Mouse (Mus musculus): Measurements from ENCODE around the gene Lrrfip2. TPM values are rescaled to one million over a fixed set of nuclear protein-coding genes. Genes with fewer than 3 reads are reported as not detected.

Gene Lrrfip2
- polyA plus RNA-seq, 1 experiment from 2014 or later, result 51.3 TPM

DNA sequence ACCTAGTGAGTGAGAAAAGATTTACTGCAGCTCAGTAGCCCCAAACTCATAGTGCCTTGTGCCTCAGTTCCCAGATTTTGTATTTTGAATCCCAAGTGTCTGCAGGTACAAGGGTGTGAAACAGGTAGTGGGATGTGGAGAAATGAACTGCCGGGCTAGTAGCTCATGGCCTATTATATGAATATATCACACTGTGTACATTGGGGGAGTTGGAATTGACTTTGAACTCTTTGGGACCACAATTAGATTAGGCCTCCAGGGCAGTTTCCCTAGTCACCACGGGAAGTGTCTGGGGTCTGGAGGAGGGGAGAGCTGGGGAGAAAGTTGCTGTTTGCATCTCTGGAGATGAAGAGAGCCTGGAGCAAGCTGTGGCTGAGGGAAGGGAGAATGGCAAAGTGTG is 31.0 kb downstream of the Lrrfip2 start:
- Histone ChIP-seq H3K27ac (no peak overlapping the region), H3K4me1 (no peaks in the 10 kb centered on the region), H3K27me3 (replicated peaks) (no peaks in the 10 kb centered on the region), H3K9me3 (no peaks in the 10 kb centered on the region), H3K4me2 (no peak overlapping the region), H3K36me3 (replicated peaks) (no peaks in the 10 kb centered on the region), H3K4me3 (no peak overlapping the region), H3K9ac (no peak overlapping the region)
- 74% methylated on average over 2 of the region's 2 CpGs for WGBS
- ATAC-seq (replicated peaks), result no peak

DNA sequence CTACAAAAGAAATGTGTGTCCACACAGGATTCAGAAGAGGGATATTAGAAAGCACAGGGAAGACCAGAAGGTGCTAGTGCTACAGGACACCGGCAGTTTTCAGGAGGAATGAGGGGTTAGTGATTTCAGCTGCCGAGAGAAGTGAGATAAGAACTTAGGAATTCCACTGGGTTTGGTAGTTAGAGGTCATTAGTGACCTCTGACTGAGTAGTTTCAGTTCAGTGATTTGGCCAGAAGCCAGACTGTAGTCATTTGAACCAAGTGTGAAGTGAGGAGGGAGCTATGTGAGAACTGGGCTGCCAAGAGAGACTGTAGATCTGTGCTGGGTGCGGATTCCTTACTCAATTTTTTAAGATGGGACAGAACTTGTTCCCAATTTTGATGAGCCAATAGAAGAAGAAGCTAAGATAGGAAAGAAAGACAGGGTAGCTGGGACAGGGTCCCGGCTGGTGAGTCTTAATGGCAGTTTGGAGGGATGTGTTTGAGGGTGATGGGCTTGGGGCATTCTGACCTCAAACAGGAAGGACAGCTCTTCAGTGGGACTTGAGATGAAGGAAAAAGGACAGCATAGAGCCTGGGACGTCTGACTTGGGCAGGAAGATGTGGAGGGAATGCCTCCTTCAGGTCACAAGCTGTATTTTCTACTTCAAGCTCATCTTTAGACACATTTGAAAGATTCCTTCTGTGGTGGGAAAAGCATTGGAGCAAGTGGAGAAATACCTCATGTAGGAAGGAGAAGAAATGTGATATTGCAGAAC is 32.0 kb downstream of the Lrrfip2 start:
- H3K4me3 ChIP-seq, result no peak overlapping the region
- H3K4me1 ChIP-seq, result no peaks in the 10 kb centered on the region
- H3K9ac ChIP-seq, result no peak overlapping the region
- no peaks in the 10 kb centered on the region for H3K27me3 ChIP-seq (replicated peaks)
- no peaks in the 10 kb centered on the region for H3K9me3 ChIP-seq
- H3K36me3 ChIP-seq (replicated peaks), result no peaks in the 10 kb centered on the region
- H3K4me2 ChIP-seq, result no peak overlapping the region
- H3K27ac ChIP-seq, result no peak overlapping the region
- 79% methylated on average over 5 of the region's 5 CpGs for WGBS
- no peak for ATAC-seq (replicated peaks)

DNA sequence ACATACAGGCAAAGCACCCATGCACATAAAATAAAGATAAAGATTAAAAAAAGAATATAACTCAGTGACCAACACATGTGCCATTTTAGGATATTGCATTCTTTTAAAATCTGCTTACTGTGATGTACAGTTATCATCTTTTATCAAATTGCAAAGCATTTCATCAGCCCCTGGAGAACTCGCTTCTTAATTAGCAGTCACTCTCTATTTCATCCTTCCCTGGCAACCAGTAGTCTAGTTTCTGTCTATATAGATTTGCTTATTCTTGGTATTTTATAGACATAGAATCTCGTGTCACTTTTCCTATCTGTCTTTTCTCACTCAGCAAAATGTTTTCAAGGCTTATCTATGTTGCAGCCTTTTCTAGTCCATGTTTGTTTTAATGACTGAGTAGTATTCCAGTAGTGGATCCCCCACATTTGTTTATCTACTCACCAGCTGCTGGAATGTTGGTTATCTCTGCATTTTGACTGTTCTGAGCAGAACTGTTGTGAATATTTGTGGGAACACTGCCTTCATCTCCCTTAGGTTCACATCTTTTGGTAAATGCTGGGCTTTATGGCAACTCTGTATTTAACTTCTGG is 35.0 kb downstream of the Lrrfip2 start:
- no peak overlapping the region for H3K4me2 ChIP-seq
- ATAC-seq (replicated peaks), result no peak
- no peaks in the 10 kb centered on the region for H3K4me1 ChIP-seq
- H3K9ac ChIP-seq, result no peak overlapping the region
- WGBS, result 90% methylated on average over 2 of the region's 2 CpGs
- H3K4me3 ChIP-seq, result no peak overlapping the region
- no peaks in the 10 kb centered on the region for H3K36me3 ChIP-seq (replicated peaks)
- no peaks in the 10 kb centered on the region for H3K9me3 ChIP-seq
- no peak overlapping the region for H3K27ac ChIP-seq
- no peaks in the 10 kb centered on the region for H3K27me3 ChIP-seq (replicated peaks)

DNA sequence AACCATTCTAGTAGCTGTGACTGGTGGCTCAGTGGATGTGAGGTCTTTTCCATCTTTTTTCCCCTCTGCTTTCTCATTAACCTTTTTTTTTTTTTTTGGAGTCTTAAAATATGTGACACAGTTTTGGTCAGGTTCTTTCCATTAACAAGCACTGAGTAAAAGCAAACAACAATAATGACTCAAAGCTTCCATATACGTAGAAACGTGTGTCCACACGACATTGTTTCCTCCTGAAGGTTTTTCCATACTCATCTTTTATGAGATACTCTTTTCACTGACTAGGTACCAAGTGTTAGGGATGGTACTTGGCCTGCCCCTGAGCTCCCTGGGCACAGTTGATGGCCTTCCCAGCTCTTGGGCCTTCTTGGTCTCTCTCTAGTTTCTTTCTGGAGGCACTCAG is 35.6 kb downstream of the Lrrfip2 start:
- H3K4me2 ChIP-seq, result no peak overlapping the region
- H3K4me3 ChIP-seq, result no peak overlapping the region
- no peak overlapping the region for H3K27ac ChIP-seq
- 96% methylated on average over 3 of the region's 3 CpGs for whole genome bisulfite sequencing
- H3K9me3 ChIP-seq, result no peaks in the 10 kb centered on the region
- H3K9ac ChIP-seq, result no peak overlapping the region
- H3K27me3 ChIP-seq (replicated peaks), result no peaks in the 10 kb centered on the region
- ATAC-seq (replicated peaks), result no peak
- H3K36me3 ChIP-seq (replicated peaks), result no peaks in the 10 kb centered on the region
- H3K4me1 ChIP-seq, result no peaks in the 10 kb centered on the region

DNA sequence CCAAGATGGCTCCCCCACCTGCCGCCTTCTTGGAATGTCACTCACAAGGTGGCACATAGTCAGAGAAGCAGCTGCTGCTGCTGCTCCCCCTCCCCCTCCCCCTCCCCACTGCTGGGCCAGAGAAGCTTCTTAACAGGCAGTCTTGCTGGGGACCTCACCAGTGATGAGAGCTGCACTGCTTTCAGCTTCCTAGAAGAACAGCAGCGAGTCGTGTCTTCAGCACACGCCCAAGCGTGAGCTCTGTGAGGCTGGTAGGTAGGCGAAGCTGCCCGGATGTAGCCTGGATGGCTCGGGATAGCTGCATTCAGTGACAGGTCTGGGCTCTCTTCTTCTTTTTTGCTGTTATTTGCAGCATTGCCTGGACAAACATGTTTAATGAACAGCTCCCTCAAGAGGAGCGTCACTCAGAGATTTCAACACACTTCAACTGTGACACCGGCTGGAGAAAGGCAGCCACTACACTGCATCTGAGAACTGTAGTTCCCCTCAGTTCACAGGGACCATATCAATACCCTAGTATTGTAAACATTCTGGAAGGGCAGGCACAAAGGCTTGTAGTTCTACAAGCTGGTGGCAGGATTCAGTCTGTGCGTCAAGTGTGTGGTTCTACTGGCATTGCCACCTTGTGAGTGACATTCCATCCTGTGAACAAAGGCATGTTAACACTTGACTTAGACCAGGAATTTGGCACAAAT is 38.5 kb downstream of the Lrrfip2 start:
- H3K4me1 ChIP-seq, result no peaks in the 10 kb centered on the region
- H3K27ac ChIP-seq, result 0 out of 2 replicates have a peak overlapping the region, but pooled peaks have one; percentile 34
- no peak overlapping the region for H3K4me3 ChIP-seq
- H3K4me2 ChIP-seq, result no peak overlapping the region
- no peak for ATAC-seq (replicated peaks)
- H3K9me3 ChIP-seq, result no peaks in the 10 kb centered on the region
- WGBS, result 86% methylated on average over 11 of the region's 11 CpGs
- H3K36me3 ChIP-seq (replicated peaks), result no peaks in the 10 kb centered on the region
- no peaks in the 10 kb centered on the region for H3K27me3 ChIP-seq (replicated peaks)
- H3K9ac ChIP-seq, result no peak overlapping the region

DNA sequence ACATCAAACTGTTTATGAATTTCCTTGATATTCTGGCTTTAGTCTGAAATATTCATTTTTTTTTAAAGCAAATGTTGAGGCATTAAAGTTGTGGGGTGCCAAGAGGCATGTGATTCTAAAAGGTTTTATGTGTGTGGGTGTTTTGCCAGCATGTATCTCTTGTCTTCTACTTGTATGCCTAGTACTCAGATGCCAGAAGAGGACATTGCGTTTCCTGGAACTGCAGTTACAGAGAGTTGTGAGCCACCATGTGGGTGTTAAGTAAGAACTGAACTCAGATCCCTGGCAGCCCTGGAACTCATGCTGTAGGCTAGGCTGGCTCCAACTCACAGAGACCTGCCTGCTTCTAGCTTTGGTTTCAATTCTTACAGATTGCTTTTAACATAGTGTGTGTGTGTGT is 42.2 kb downstream of the Lrrfip2 start:
- WGBS, result 97% methylated on average over 1 of the region's 1 CpGs
- no peak overlapping the region for H3K4me3 ChIP-seq
- H3K27ac ChIP-seq, result no peak overlapping the region
- no peak for ATAC-seq (replicated peaks)
- no peaks in the 10 kb centered on the region for H3K36me3 ChIP-seq (replicated peaks)
- H3K9ac ChIP-seq, result no peak overlapping the region
- H3K9me3 ChIP-seq, result no peaks in the 10 kb centered on the region
- H3K27me3 ChIP-seq (replicated peaks), result no peaks in the 10 kb centered on the region
- no peak overlapping the region for H3K4me2 ChIP-seq
- H3K4me1 ChIP-seq, result no peaks in the 10 kb centered on the region

DNA sequence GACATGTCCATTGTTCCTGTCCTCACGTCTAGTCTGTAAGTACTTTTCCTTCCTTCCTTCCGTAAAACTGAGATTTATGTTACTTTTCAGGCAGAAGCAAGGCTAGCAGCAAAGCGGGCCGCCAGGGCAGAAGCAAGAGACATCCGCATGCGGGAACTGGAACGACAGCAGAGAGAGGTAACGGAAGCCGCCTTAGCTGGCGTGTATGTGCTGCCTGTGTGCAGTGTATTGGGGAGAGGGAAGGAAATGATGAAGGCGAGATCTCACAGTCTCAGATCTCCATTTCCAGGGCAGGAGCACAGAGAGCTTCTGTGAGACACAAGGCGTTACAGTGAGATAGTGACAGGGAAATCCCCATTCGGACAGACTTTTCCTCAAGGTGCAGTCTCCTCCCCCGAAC is 43.8 kb downstream of the Lrrfip2 start:
- ATAC-seq (replicated peaks), result no peak
- WGBS, result 92% methylated on average over 14 of the region's 14 CpGs
- H3K9ac ChIP-seq, result no peak overlapping the region
- no peaks in the 10 kb centered on the region for H3K27me3 ChIP-seq (replicated peaks)
- H3K4me1 ChIP-seq, result no peaks in the 10 kb centered on the region
- no peaks in the 10 kb centered on the region for H3K9me3 ChIP-seq
- no peak overlapping the region for H3K4me3 ChIP-seq
- H3K4me2 ChIP-seq, result no peak overlapping the region
- H3K27ac ChIP-seq, result no peak overlapping the region
- no peaks in the 10 kb centered on the region for H3K36me3 ChIP-seq (replicated peaks)

DNA sequence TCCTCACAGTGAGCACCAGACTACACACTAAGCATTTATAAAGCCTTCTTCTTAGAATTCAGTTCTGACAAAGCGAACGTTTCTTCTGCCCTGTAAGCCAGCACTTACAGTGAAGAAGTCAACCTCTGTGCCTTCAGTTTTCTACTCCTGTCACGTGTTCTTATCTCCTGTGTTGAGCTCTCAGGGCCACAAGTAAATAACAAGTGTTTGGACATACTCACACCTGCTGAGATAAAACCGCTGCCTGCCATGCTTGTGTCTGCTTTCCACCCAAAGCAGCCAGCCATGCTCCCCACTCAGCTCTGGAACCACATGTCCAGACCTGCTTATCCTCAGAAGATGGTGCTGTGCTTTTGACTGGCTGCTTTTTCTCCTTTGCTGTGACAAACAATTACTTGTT is 49.2 kb downstream of the Lrrfip2 start:
- Histone ChIP-seq H3K27me3 (replicated peaks) (no peaks in the 10 kb centered on the region), H3K9ac (no peak overlapping the region), H3K4me1 (no peaks in the 10 kb centered on the region), H3K4me3 (no peak overlapping the region), H3K9me3 (no peaks in the 10 kb centered on the region), H3K36me3 (replicated peaks) (no peaks in the 10 kb centered on the region), H3K27ac (no peak overlapping the region), H3K4me2 (no peak overlapping the region)
- ATAC-seq (replicated peaks), result no peak
- 43% methylated on average over 4 of the region's 4 CpGs for WGBS

DNA sequence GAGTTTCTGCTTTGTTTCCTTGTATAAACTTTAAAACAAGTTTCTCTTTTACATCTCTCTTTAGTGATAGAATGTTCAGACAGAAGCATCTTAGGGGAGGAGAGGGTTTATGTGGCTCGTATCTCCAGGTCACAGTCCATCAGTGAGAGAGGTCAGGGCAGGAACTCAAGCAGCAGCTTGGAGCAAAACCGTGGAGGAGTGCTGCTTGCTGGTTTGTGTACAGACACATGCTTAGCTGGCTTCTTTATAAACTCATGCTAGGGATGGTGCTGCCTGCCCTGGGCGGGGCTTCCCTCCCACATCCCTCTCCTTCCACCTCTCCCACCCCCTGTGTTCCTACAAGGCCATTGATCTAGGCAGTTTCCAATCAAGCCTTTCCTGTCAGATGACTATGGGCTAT is 53.0 kb downstream of the Lrrfip2 start:
- H3K4me3 ChIP-seq, result no peak overlapping the region
- no peaks in the 10 kb centered on the region for H3K4me1 ChIP-seq
- H3K27me3 ChIP-seq (replicated peaks), result no peaks in the 10 kb centered on the region
- H3K9ac ChIP-seq, result no peak overlapping the region
- H3K27ac ChIP-seq, result no peak overlapping the region
- 61% methylated on average over 3 of the region's 3 CpGs for WGBS
- no peaks in the 10 kb centered on the region for H3K9me3 ChIP-seq
- no peak for ATAC-seq (replicated peaks)
- H3K4me2 ChIP-seq, result no peak overlapping the region
- no peaks in the 10 kb centered on the region for H3K36me3 ChIP-seq (replicated peaks)

DNA sequence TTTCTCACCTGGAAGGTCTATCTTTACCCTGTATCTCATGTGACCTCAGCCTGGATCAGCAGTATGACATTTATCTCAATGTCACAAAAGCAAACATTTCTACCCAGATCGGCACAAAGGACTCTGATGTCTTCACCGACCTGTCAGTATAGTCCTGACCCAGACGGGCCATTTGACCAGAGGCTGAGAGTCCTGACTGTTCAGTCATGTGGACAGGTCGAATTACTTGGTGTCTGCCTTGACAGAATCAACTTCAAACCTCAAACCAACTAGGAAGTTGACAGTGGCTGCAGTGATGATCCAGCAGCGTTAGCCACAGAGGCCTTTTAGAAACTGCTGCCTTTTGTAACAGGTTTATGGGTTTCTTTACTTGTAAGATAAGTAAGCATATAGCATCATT is 56.7 kb downstream of the Lrrfip2 start:
- H3K4me1 ChIP-seq, result no peaks in the 10 kb centered on the region
- H3K27ac ChIP-seq, result no peak overlapping the region
- WGBS, result 78% methylated on average over 5 of the region's 5 CpGs
- H3K36me3 ChIP-seq (replicated peaks), result no peaks in the 10 kb centered on the region
- H3K4me2 ChIP-seq, result no peak overlapping the region
- ATAC-seq (replicated peaks), result no peak
- no peaks in the 10 kb centered on the region for H3K27me3 ChIP-seq (replicated peaks)
- no peak overlapping the region for H3K4me3 ChIP-seq
- H3K9me3 ChIP-seq, result no peaks in the 10 kb centered on the region
- H3K9ac ChIP-seq, result no peak overlapping the region

DNA sequence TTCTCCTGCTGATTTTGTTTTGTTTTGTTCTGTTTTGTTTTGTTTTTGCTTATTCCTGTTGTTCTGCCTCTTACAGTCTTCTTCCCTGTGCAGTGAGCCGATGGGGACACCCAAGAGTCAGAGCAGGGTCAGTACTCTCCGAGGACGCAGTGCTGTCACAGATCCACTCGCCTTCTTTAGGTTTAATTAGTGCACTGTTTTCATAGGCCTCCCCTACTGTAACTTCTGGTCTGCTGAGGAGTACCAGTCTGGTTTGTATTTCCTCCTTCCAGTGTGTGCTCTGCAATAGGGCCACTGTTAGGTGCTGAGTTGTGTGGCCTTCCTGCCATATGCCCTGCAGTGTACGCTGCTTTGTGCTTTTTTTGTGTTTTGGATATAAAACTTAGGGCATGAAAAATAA is 61.6 kb downstream of the Lrrfip2 start:
- Histone ChIP-seq H3K27me3 (replicated peaks) (no peaks in the 10 kb centered on the region), H3K4me1 (no peaks in the 10 kb centered on the region), H3K4me3 (no peak overlapping the region), H3K36me3 (replicated peaks) (no peaks in the 10 kb centered on the region), H3K27ac (no peak overlapping the region), H3K4me2 (no peak overlapping the region), H3K9me3 (no peaks in the 10 kb centered on the region), H3K9ac (no peak overlapping the region)
- WGBS, result 89% methylated on average over 5 of the region's 5 CpGs
- ATAC-seq (replicated peaks), result no peak

DNA sequence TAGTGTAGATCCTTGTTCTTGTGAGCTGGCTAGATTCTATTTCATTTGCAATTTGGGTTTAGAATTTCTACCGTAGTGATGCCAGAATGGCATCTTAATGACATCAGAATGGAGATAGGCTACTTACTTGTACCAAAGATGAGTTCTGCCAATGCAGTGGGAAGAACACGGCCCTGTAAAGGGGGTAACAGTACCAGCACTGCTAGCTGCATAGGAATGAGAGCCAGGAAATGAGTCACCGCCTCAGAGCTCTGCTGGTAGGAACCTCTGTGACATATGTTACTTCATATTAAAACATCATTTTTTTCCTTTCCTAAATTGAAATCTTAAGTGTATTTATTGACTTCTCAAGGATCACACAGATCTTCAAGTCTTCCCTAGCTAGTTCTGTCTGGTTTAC is 64.8 kb downstream of the Lrrfip2 start:
- H3K9ac ChIP-seq, result no peak overlapping the region
- peaks cover 11% of the 10 kb centered on the region for H3K4me1 ChIP-seq
- 82% methylated on average over 3 of the region's 3 CpGs for WGBS

DNA sequence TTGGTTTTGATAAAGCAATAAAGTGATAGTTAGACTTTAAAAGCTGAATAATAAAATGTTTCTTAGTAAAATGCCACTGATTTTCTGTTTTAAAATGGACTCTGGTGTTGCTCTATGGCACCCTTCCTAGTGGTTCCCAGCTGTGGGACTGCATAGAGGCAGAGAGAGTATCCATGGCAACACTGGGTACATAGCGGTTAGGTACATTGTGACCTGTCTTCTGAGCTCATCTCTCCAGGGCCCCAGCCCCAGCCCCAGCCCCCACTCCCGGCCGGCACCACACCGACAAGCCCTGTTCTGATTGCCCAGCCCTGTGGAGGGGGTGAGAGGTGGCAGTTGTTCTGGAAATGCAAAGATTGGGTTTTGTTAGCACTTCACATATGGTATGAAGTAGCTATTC is 67.5 kb downstream of the Lrrfip2 start:
- H3K36me3 ChIP-seq (replicated peaks), result peaks cover 7% of the 10 kb centered on the region; the same call in 1 of the 2 replicates
- no peak overlapping the region for H3K4me2 ChIP-seq
- H3K4me3 ChIP-seq, result no peak overlapping the region
- H3K27me3 ChIP-seq (replicated peaks), result no peaks in the 10 kb centered on the region
- H3K9ac ChIP-seq, result no peak overlapping the region
- H3K9me3 ChIP-seq, result no peaks in the 10 kb centered on the region
- peaks cover 11% of the 10 kb centered on the region for H3K4me1 ChIP-seq
- H3K27ac ChIP-seq, result no peak overlapping the region
- ATAC-seq (replicated peaks), result peak; percentile 70
- 7% methylated on average over 4 of the region's 4 CpGs for WGBS

More for the DNA sequence above, 64.8 kb downstream of the Lrrfip2 start:
- Histone ChIP-seq H3K4me2 (no peak overlapping the region), H3K4me3 (no peak overlapping the region), H3K36me3 (replicated peaks) (no peaks in the 10 kb centered on the region), H3K9me3 (no peaks in the 10 kb centered on the region), H3K27ac (no peak overlapping the region), H3K27me3 (replicated peaks) (no peaks in the 10 kb centered on the region)
- ATAC-seq (replicated peaks), result no peak

Measured in midbrain, embryonic 15.5 days (tissue).